ENCODE assay signal across 8 mouse cellular contexts in the genomic region with DNA sequence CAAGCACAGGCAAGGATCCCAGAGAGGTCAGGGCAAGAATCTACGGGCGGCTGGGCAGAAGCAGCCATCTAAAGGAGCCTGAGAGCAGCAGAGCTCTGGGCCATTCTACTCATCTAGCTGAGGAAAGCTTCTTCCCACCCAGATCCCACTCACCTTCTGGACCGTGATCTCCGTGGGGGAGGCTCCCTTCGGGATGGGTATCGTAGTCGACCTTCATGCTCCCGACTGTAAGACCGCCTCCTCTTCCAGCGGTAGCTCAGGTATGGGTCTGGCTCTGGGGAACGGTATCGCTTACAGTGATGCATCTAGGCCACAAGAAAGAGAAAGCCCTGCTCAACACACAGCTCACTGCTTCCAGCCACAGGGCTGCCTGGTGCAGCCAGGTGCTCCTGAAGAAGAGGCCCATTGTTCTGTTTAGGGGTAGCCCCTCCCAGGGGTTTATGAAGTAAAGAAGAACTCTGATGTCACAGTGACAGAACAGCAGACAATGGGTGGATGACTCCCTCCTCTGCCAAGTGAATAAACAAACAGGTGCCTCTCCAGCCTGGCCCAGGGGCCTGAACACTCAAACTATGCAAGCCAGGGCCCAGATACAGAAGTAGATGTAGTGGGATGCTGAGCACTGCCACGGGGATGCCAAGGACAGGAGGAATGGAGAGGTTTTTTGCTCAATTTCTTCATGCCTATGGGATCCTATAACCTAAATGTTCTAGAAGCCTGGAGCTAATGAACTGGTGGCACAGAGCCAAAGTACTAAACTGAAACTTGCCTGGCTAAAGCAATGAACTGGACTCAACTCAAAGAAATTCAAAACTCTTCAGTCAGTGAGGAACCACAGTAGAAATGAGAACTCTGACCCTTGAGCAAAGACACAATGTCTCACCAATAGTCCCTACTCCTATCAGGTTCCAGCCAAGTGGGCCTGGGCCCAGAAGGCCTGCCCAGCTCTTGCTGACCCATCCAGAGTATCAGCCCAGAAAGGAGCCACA. TPM values are rescaled to one million over a fixed set of nuclear protein-coding genes. Genes with fewer than 3 reads are reported as not detected.
A peak's percentile ranks its signal among the peaks of the same experiment; 100 is the strongest.
DNase-seq lines count a peak whose midpoint lies in the region; ATAC-seq lines count a peak whose summit lies in the region.

No protein-coding gene starts in this region.

- peaks cover 49% of the 10 kb centered on the region for H3K36me3 ChIP-seq in heart, embryonic 14.5 days (ENCODE audit: control insufficient read depth, insufficient read depth, low read length)
- peaks cover 44% of the 10 kb centered on the region for H3K36me3 ChIP-seq in hindbrain, embryonic 15.5 days
- H3K36me3 ChIP-seq in liver, embryonic 15.5 days (replicated peaks) = peaks cover 60% of the 10 kb centered on the region

- H3K9me3 ChIP-seq in heart, embryonic 14.5 days (ENCODE audit: control insufficient read depth, low read length) = no peaks in the 10 kb centered on the region
- H3K9me3 ChIP-seq in hindbrain, embryonic 15.5 days = no peaks in the 10 kb centered on the region
- no peaks in the 10 kb centered on the region for H3K9me3 ChIP-seq in liver, embryonic 15.5 days (replicated peaks)

- H3K4me3 ChIP-seq in heart, embryonic 14.5 days (ENCODE audit: control insufficient read depth in 1 of 2, insufficient read depth in 1 of 2, low read depth in 1 of 2, low read length in 2 of 2) = peak overlapping the region in 1 of 2 experiments; percentile 16; a peak in 1 of 4 replicates
- H3K4me3 ChIP-seq in brown adipose tissue, adult 24 weeks (ENCODE audit: insufficient read depth, low read depth, low read length) = 0 out of 2 replicates have a peak overlapping the region, but pooled peaks have one; percentile 0
- H3K4me3 ChIP-seq in hindbrain, embryonic 15.5 days = no peak overlapping the region
- H3K4me3 ChIP-seq in liver, embryonic 15.5 days (replicated peaks) = peak overlapping the region; percentile 85

- no peak for DNase-seq in heart, adult 8-10 months (ENCODE audit: low spot score)
- no peak for DNase-seq in urinary bladder, postnatal 10 days (ENCODE audit: low spot score)
- no peak for DNase-seq in frontal cortex, postnatal 14 days (ENCODE audit: low spot score in 2 of 2)

- no peak overlapping the region for H3K27ac ChIP-seq in heart, embryonic 14.5 days (replicated peaks in 1 of 2; ENCODE audit: control insufficient read depth in 1 of 2, insufficient read depth in 1 of 2, low read depth in 2 of 2, low read length in 2 of 2)
- H3K27ac ChIP-seq in brown adipose tissue, adult 24 weeks (replicated peaks; ENCODE audit: low read depth, low read length) = peak overlapping the region; percentile 27
- peak overlapping the region; percentile 28; the same call in 1 of the 2 replicates for H3K27ac ChIP-seq in hindbrain, embryonic 15.5 days (replicated peaks)
- H3K27ac ChIP-seq in liver, embryonic 15.5 days (replicated peaks) = peak overlapping the region; percentile 99

- 88% methylated on average over 13 of the region's 13 CpGs for WGBS in heart, embryonic 14.5 days
- 95% methylated on average over 13 of the region's 13 CpGs for WGBS in hindbrain, embryonic 15.5 days
- WGBS in liver, embryonic 15.5 days (ENCODE audit: insufficient replicate concordance) = 89% methylated on average over 13 of the region's 13 CpGs

- ATAC-seq in heart, embryonic 14.5 days (ENCODE audit: insufficient number of reproducible peaks, insufficient read depth, low FRiP score, low read depth) = no peak
- ATAC-seq in hindbrain, embryonic 15.5 days (ENCODE audit: low FRiP score, low read depth) = no peak
- ATAC-seq in liver, embryonic 15.5 days (ENCODE audit: insufficient read depth) = no peak
- no peak for ATAC-seq in erythroid progenitor cell, adult 5-6 weeks (replicated peaks; ENCODE audit: low FRiP score, poor library complexity, severe bottlenecking)

- no peaks in the 10 kb centered on the region for H3K27me3 ChIP-seq in heart, embryonic 14.5 days (ENCODE audit: control insufficient read depth, insufficient read depth, low read length)
- no peaks in the 10 kb centered on the region for H3K27me3 ChIP-seq in hindbrain, embryonic 15.5 days
- 0 out of 2 replicates have a peak, but pooled peaks cover 3% of the 10 kb centered on the region for H3K27me3 ChIP-seq in liver, embryonic 15.5 days

- peak overlapping the region; percentile 99 for H3K9ac ChIP-seq in heart, embryonic 14.5 days (ENCODE audit: low read length)
- no peak overlapping the region; the same call in 1 of the 2 replicates for H3K9ac ChIP-seq in hindbrain, embryonic 15.5 days
- peak overlapping the region; percentile 95 for H3K9ac ChIP-seq in liver, embryonic 15.5 days

- H3K4me1 ChIP-seq in heart, embryonic 14.5 days (ENCODE audit: control insufficient read depth in 2 of 2, insufficient read depth in 2 of 2, low read length in 2 of 2) = peaks cover 22 to 53% of the 10 kb centered on the region in 2 experiments
- peaks cover 12% of the 10 kb centered on the region for H3K4me1 ChIP-seq in brown adipose tissue, adult 24 weeks (ENCODE audit: control insufficient read depth, insufficient read depth, insufficient read length, low read length)
- peaks cover 38% of the 10 kb centered on the region for H3K4me1 ChIP-seq in hindbrain, embryonic 15.5 days (replicated peaks)
- H3K4me1 ChIP-seq in liver, embryonic 15.5 days (replicated peaks) = peaks cover 87% of the 10 kb centered on the region

- H3K4me2 ChIP-seq in heart, embryonic 14.5 days (ENCODE audit: low read length) = peak overlapping the region; percentile 97
- H3K4me2 ChIP-seq in hindbrain, embryonic 15.5 days = peak overlapping the region; percentile 83
- peak overlapping the region; percentile 93 for H3K4me2 ChIP-seq in liver, embryonic 15.5 days

RNA-seq across cellular contexts. Expression of gene Clk3, which starts 3.8 kb away (rescaled TPM):
- polyA plus RNA-seq in heart, embryonic 14.5 days (2014; fragmentation: Nextera tagmentation; extraction: Ambion mirVana) = 46.3 and 53.2 TPM in 2 replicates
- 10 to 100 TPM; 23.8 to 36.5 (median 29.3) TPM for total RNA-seq in heart, adult 8-10 months (2022)
- 22.3 and 26.6 TPM in 2 replicates for polyA plus RNA-seq in brown adipose tissue, adult 24 weeks (2012; ENCODE audit: insufficient read depth, insufficient read length, missing spikeins)
- 65.5 and 67.0 TPM in 2 replicates for polyA plus RNA-seq in hindbrain, embryonic 15.5 days (2015; fragmentation: Nextera tagmentation; extraction: Ambion mirVana)
- 105 and 129 TPM in 2 replicates for polyA plus RNA-seq in liver, embryonic 15.5 days (2015; fragmentation: Nextera tagmentation; extraction: Ambion mirVana)
- 237 and 278 TPM in 2 replicates for total RNA-seq in erythroid progenitor cell, adult 5-6 weeks (2015; ENCODE audit: low replicate concordance)
- total RNA-seq in erythroid progenitor cell, adult 5-6 weeks (2017; ENCODE audit: low replicate concordance) = 247 and 348 TPM in 2 replicates

RNA-seq across cellular contexts. Expression of gene Edc3, which starts 53.5 kb away (rescaled TPM):
- 11.0 and 12.6 TPM in 2 replicates for polyA plus RNA-seq in heart, embryonic 14.5 days (2014; fragmentation: Nextera tagmentation; extraction: Ambion mirVana)
- 1 to 10 TPM; 3.6 to 5.3 (median 4.5) TPM for total RNA-seq in heart, adult 8-10 months (2022)
- polyA plus RNA-seq in brown adipose tissue, adult 24 weeks (2012; ENCODE audit: insufficient read depth, insufficient read length, missing spikeins) = 4.4 and 5.7 TPM in 2 replicates
- 30.8 and 31.0 TPM in 2 replicates for polyA plus RNA-seq in hindbrain, embryonic 15.5 days (2015; fragmentation: Nextera tagmentation; extraction: Ambion mirVana)
- 13.8 and 16.2 TPM in 2 replicates for polyA plus RNA-seq in liver, embryonic 15.5 days (2015; fragmentation: Nextera tagmentation; extraction: Ambion mirVana)
- 5.8 and 7.5 TPM in 2 replicates for total RNA-seq in erythroid progenitor cell, adult 5-6 weeks (2015; ENCODE audit: low replicate concordance)
- 2.8 and 8.6 TPM in 2 replicates for total RNA-seq in erythroid progenitor cell, adult 5-6 weeks (2017; ENCODE audit: low replicate concordance)

Comparison
In these comparisons a context has a peak if more than half of its experiments do, and no peak if none do; other contexts are left out.
1. H3K27ac ChIP-seq: peak in brown adipose tissue, adult 24 weeks (single experiment), hindbrain, embryonic 15.5 days (single experiment) and liver, embryonic 15.5 days (single experiment); none in heart, embryonic 14.5 days (0 of 2).
2. Peak in every context shown above with its lines, with median percentiles within 50 percentile points of each other: H3K4me2 ChIP-seq.